Mouse (Mus musculus) olfactory bulb, adult 2 months (tissue): ENCODE results near the gene Snd1.

Experiments used
- CTCF ChIP-seq: fragments of 200-500 bp; IDR thresholded peaks from 2 replicates; pipeline ENCODE4 v1.5.1; 2012; ENCODE audit warnings: low read depth, mild to moderate bottlenecking, low read length, moderate library complexity; ENCODE audit not compliant: insufficient read depth
- POLR2A ChIP-seq: fragments of 200-500 bp; IDR thresholded peaks from 2 replicates; pipeline ENCODE4 v1.6.1; 2012; ENCODE audit warnings: mild to moderate bottlenecking, low read depth, low read length, moderate library complexity; ENCODE audit not compliant: insufficient read depth

GRCm38 (mm10) chr6:28430795-28431537 is 44.0 kb upstream of the Snd1 start:
- TF ChIP-seq CTCF (no peak), POLR2A (no peak)
